Mouse (Mus musculus) stomach, embryonic 16.5 days (tissue): ENCODE results near the gene Wdr89. TPM values are rescaled to one million over a fixed set of nuclear protein-coding genes. Genes with fewer than 3 reads are reported as not detected.
A peak's percentile ranks its signal among the peaks of the same experiment; 100 is the strongest.

Source experiments
- ATAC-seq: fragments of 200-750 bp; cut with Nextera tagmentation; 2 replicates; pipeline ENCODE4 v1.8.0; 2017; ENCODE audit warnings: moderate number of reproducible peaks, moderate TSS enrichment; ENCODE audit not compliant: insufficient read depth, low FRiP score
- H3K27ac ChIP-seq: fragments of 300-500 bp; sonication (generic); 2 replicates; pipeline ENCODE4 v1.5.1; 2014; ENCODE audit warnings: low read length
- H3K27me3 ChIP-seq: fragments of 300-500 bp; sonication (generic); 2 replicates; pipeline ENCODE4 v1.6.1; 2014; ENCODE audit warnings: low read length, control low read depth, mixed read lengths; ENCODE audit not compliant: control insufficient read depth, insufficient read depth
- H3K36me3 ChIP-seq: fragments of 300-500 bp; sonication (generic); 2 replicates; pipeline ENCODE4 v1.6.1; 2014; ENCODE audit warnings: low read length; ENCODE audit not compliant: control insufficient read depth, insufficient read depth
- H3K4me1 ChIP-seq: fragments of 300-500 bp; sonication (generic); 2 replicates; pipeline ENCODE4 v1.6.1; 2014; ENCODE audit warnings: low read length, control low read depth, mixed read lengths; ENCODE audit not compliant: control insufficient read depth, insufficient read depth
- H3K4me2 ChIP-seq: fragments of 300-500 bp; sonication (generic); 2 replicates; pipeline ENCODE4 v1.6.1; 2014; ENCODE audit warnings: low read depth, low read length, mixed read lengths
- H3K4me3 ChIP-seq: fragments of 300-500 bp; sonication (generic); replicated peaks from 2 replicates; pipeline ENCODE4 v1.5.1; 2014; ENCODE audit warnings: mild to moderate bottlenecking, low read length
- H3K9ac ChIP-seq: fragments of 300-500 bp; sonication (generic); 2 replicates; pipeline ENCODE4 v1.6.1; 2014; ENCODE audit warnings: low read length
- H3K9me3 ChIP-seq: fragments of 300-500 bp; sonication (generic); replicated peaks from 2 replicates; pipeline ENCODE4 v1.6.1; 2016; ENCODE audit warnings: low read length, control low read depth; ENCODE audit not compliant: control insufficient read depth
- WGBS: fragments of 180-500 bp; shearing (Covaris S2); extraction: QIAGEN DNeasy Blood & Tissue Kit; methylation state at CpG from one replicate; pipeline ENCODE4 v1.1.7; 2014; 5-methylcytosine and 5-hydroxymethylcytosine counted together
- polyA plus RNA-seq: library from polyadenylated mRNA; unstranded; fragments of >200 nt; fragmentation: Nextera tagmentation; extraction: Ambion mirVana; gene quantifications from 2 replicates; pipeline ENCODE4 v1.2.1, GENCODE M21; 2015

The Wdr89 gene
- polyA plus RNA-seq, 1 experiment from 2014 or later: 8.3 TPM

DNA sequence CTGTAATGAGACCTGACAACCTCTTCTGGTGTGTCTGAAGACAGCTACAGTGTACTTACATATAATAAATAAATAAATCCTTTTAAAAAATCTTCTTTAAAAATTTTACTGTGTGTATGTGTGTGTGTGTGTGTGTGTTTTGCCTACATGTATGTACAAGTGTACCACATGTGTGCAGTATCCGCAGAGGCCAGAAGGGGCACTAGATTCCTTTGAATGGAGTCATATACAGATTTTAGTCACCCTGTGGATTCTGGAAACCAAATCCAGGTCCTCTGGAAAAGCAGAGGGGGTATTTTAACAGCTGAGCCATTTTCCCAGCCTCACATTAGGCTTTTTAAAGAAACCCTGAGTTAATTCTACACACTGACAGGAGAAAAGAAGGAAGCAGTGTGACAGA lies 27.6 kb downstream of the Wdr89 start:
- ATAC-seq: no peak
- Histone ChIP-seq H3K36me3 (no peaks in the 10 kb centered on the region), H3K9me3 (no peaks in the 10 kb centered on the region), H3K27me3 (no peaks in the 10 kb centered on the region), H3K4me2 (no peak overlapping the region), H3K4me3 (no peak overlapping the region), H3K9ac (no peak overlapping the region), H3K27ac (no peak overlapping the region), H3K4me1 (no peaks in the 10 kb centered on the region)
- WGBS: 94% methylated on average over 1 of the region's 1 CpGs

DNA sequence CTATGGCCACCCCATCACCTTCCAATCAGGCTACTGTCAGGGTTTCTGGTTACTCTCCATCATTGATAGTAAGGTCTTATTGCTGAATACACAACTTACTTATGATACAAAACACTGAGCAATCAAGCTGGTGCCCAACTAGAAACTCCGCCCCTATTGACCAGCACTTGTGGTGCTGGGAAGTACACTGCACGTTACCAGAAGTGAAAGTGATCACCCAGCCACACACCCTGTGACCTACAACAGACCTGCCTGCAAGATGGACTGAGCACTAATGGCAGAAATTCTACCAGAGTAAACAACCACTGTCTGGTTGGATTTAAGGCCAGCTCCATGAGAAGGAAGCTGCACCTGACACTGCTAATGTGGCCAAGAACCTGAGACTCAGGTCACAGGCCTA lies 31.0 kb downstream of the Wdr89 start:
- no peak overlapping the region for H3K4me2 ChIP-seq

DNA sequence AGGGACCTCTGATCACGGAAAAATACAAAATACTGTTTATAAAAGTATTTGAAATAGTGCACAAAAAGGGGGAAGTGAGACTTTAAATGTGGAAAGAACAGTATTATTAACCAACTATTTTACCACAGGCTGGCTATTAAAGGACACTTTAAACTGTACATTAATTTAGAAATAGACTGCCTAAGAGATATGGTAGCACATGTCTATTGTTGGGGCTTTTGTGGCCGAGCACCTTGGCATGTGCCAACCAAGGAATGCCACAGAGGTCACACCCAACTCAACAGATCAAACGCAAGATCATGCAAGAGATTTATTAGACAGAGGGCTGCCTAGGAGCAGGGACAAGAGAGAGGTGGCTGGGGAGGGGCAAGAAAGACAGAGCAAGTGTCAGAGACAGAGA lies 32.2 kb downstream of the Wdr89 start:
- Histone ChIP-seq H3K9ac (no peak overlapping the region), H3K36me3 (no peaks in the 10 kb centered on the region), H3K27me3 (no peaks in the 10 kb centered on the region), H3K4me2 (no peak overlapping the region), H3K27ac (no peak overlapping the region), H3K4me1 (no peaks in the 10 kb centered on the region), H3K9me3 (no peaks in the 10 kb centered on the region), H3K4me3 (no peak overlapping the region)
- WGBS: 79% methylated on average over 3 of the region's 3 CpGs
- ATAC-seq: no peak

More for the DNA sequence above, 31.0 kb downstream of the Wdr89 start:
- Histone ChIP-seq H3K27ac (no peak overlapping the region), H3K27me3 (no peaks in the 10 kb centered on the region), H3K4me3 (no peak overlapping the region), H3K9me3 (no peaks in the 10 kb centered on the region), H3K9ac (no peak overlapping the region), H3K4me1 (no peaks in the 10 kb centered on the region), H3K36me3 (no peaks in the 10 kb centered on the region)
- ATAC-seq: no peak
- 87% methylated on average over 2 of the region's 2 CpGs for WGBS

DNA sequence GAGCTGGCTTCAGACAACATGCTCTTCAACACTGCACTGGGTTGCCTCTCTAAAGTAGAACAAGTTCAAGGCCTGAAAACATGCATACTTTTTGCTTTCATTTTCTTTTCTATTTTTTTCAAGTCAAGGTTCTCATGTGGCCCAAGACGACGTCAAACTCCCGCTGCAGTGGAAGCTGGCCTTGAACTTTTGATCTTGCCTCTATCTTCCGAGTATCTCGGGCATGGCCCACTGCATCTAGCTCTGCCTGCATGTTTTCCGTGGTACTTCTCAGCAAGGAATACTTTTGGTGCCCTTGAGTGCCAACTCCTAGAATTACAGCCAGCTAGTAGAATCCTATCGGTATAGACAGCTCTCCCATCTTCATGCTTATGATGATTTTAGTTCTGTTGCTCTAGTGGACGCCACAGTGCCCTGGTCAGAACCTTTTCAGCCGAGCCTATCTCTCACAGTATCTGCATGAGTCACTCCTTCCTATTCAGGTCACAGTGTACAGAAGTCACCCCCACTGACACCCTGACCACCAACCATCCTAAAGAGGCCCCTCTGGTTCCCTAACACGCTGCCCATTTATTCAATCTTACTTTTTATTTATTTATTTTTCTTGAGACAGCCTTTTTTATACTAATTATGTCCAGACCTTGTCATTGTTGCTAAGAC lies 33.4 kb downstream of the Wdr89 start:
- Histone ChIP-seq H3K27ac (no peak overlapping the region), H3K4me2 (no peak overlapping the region), H3K9me3 (no peaks in the 10 kb centered on the region), H3K27me3 (no peaks in the 10 kb centered on the region), H3K9ac (no peak overlapping the region), H3K36me3 (no peaks in the 10 kb centered on the region), H3K4me3 (no peak overlapping the region), H3K4me1 (no peaks in the 10 kb centered on the region)
- 78% methylated on average over 10 of the region's 10 CpGs for WGBS
- no peak for ATAC-seq

DNA sequence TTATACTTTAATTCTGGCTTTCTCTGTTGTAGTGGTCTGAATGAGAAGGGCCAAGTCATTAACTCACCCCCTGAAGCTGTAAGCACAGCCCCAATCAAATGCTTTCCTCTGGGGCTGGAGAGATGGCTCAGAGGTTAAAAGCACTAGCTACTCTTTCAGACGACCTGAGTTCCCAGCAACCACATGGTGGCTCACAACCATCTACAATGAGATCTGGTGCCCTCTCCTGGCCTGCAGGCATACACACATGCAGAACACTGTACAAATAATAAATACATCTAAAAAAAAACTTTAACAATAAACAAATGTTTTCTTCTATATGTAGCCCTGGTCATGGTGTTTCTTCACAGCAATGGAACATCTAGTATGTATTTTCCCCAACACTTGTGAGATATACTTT lies 39.7 kb downstream of the Wdr89 start:
- no peak overlapping the region for H3K4me3 ChIP-seq
- no peaks in the 10 kb centered on the region for H3K27me3 ChIP-seq
- H3K27ac ChIP-seq: no peak overlapping the region
- H3K4me1 ChIP-seq: no peaks in the 10 kb centered on the region
- no peaks in the 10 kb centered on the region for H3K36me3 ChIP-seq
- ATAC-seq: no peak
- no peak overlapping the region for H3K4me2 ChIP-seq
- H3K9me3 ChIP-seq: no peaks in the 10 kb centered on the region; the same call in 1 of the 2 replicates
- H3K9ac ChIP-seq: no peak overlapping the region
- WGBS: 74% methylated on average over 1 of the region's 1 CpGs

DNA sequence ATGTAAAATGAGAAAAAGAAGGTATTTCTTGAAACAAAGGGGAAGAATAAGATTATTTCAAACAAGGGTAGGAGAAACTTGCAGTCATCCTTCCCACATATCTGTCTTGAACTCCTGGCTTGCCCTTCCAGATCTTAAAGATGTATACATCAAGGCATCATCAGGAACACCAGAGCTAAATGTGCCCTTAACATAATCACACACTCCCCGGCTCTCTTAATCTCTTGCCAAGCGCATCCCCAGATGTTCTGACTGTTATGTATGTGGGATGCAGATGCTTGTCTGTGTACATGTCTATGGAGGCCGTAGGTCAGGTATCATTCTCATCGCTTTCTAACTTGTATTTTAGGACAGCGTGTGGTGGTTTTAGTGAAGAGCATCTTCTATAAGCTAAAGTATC lies 46.0 kb downstream of the Wdr89 start:
- Histone ChIP-seq H3K4me1 (no peaks in the 10 kb centered on the region), H3K9ac (no peak overlapping the region), H3K27ac (no peak overlapping the region), H3K9me3 (no peaks in the 10 kb centered on the region), H3K36me3 (no peaks in the 10 kb centered on the region), H3K4me3 (no peak overlapping the region), H3K27me3 (no peaks in the 10 kb centered on the region), H3K4me2 (no peak overlapping the region)
- ATAC-seq: no peak
- WGBS: 89% methylated on average over 5 of the region's 5 CpGs

DNA sequence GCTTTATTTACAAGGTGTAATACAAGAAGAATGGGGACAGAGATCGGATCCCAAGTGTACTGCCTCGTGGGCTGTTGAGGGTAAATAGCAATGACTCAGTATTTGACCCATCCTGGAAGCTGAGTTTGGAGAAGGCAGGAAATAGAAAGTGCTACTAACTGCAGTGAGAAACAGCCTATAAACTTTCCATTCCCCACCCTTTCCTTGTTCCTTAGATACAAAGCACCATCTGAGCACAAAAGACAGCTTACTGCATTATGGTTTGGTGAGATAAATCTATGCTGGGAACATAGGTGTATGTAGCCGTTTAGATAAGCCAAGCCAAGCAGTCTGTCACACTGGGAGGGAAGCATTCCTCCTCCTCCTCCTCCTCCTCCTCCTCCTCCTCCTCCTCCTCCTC lies 46.5 kb downstream of the Wdr89 start:
- no peaks in the 10 kb centered on the region for H3K27me3 ChIP-seq
- 56% methylated on average over 3 of the region's 3 CpGs for WGBS
- no peaks in the 10 kb centered on the region for H3K36me3 ChIP-seq
- H3K4me3 ChIP-seq: no peak overlapping the region
- no peak overlapping the region for H3K9ac ChIP-seq
- H3K27ac ChIP-seq: no peak overlapping the region
- H3K4me1 ChIP-seq: no peaks in the 10 kb centered on the region
- ATAC-seq: no peak
- no peak overlapping the region for H3K4me2 ChIP-seq
- no peaks in the 10 kb centered on the region for H3K9me3 ChIP-seq

DNA sequence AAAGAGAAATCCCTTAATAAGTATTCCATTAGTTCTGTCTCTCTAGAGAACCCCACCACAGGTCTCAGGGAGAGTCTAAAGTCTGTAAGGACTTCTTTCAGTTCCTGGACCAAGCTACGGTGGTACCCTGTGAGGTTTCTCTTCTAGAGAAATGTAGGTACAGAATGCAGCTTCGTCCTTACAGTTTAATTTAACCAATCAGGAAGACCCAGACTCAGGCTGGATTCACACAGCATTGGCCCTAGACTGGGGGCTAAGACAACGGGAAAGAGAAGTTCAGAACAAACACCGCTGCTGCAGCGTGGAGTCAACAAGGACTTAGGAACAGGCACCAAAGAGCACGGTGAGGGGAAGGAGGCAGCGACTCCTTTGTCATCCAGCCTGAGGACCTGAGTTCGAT lies 52.5 kb downstream of the Wdr89 start:
- Histone ChIP-seq H3K36me3 (no peaks in the 10 kb centered on the region), H3K9ac (no peak overlapping the region), H3K9me3 (no peaks in the 10 kb centered on the region), H3K27ac (no peak overlapping the region), H3K4me1 (0 out of 2 replicates have a peak, but pooled peaks cover 2% of the 10 kb centered on the region), H3K4me2 (no peak overlapping the region), H3K27me3 (no peaks in the 10 kb centered on the region), H3K4me3 (no peak overlapping the region)
- ATAC-seq: no peak
- WGBS: 58% methylated on average over 8 of the region's 8 CpGs

DNA sequence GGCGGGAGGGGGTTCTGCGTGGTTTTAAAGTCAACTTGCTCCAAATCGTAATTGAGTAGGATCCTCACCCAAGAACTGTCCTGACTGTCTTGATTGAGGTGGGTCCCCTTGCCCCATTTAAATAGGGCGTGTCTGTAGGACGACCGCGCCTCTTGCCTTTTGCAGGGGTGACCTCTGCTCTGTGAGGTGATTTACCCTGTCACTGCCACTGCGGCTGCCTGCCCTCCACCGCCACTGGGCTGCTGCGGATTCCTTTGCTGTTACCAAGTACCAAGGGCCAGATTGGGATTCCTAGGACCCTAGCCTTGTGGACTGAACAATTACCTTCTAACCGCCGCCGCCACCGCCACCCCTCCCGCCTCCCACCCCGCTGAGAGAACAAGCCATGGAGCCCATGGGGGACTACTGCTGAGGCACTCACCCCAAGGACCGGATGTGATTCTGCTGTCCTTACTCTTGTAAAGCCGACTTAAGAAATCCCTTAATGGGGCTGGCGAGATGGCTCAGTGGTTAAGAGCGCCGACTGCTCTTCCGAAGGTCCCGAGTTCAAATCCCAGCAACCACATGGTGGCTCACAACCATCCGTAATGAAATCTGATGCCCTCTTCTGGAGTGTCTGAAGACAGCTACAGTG lies 53.1 kb downstream of the Wdr89 start:
- H3K27ac ChIP-seq: no peak overlapping the region
- 0 out of 2 replicates have a peak, but pooled peaks cover 2% of the 10 kb centered on the region for H3K4me1 ChIP-seq
- no peaks in the 10 kb centered on the region for H3K36me3 ChIP-seq
- peak overlapping the region; percentile 34 for H3K4me3 ChIP-seq
- H3K27me3 ChIP-seq: no peaks in the 10 kb centered on the region
- peak; percentile 50; the same call in 1 of the 2 replicates for ATAC-seq
- H3K9ac ChIP-seq: peak overlapping the region; percentile 39
- peak overlapping the region; percentile 51 for H3K4me2 ChIP-seq
- no peaks in the 10 kb centered on the region for H3K9me3 ChIP-seq
- 12% methylated on average over 23 of the region's 24 CpGs for WGBS
